Mouse (Mus musculus) heart, embryonic 11.5 days (tissue): ENCODE measurements at regions not wholly inside any gene's neighbourhood (a gene's known extent, or its start where the extent isn't known, plus 50 kb on each side); places are given as distances from the start of the nearest gene placed in this dataset.

Source experiments
- ATAC-seq: fragments of 200-750 bp; cut with Nextera tagmentation; replicated peaks from 2 replicates; pipeline ENCODE4 v1.8.0; 2017; ENCODE audit warnings: moderate library complexity; ENCODE audit not compliant: insufficient number of reproducible peaks, low FRiP score, low TSS enrichment
- H3K27ac ChIP-seq: fragments of 300-500 bp; sonication (generic); 2 replicates; pipeline ENCODE4 v1.5.1; 2014; ENCODE audit warnings: mild to moderate bottlenecking, low read depth, low read length
- H3K27me3 ChIP-seq: fragments of 300-500 bp; sonication (generic); 2 replicates; pipeline ENCODE4 v1.6.1; 2014; ENCODE audit warnings: mild to moderate bottlenecking, low read length, mixed read lengths; ENCODE audit not compliant: control insufficient read depth, insufficient read depth
- H3K36me3 ChIP-seq: fragments of 300-500 bp; sonication (generic); 2 replicates; pipeline ENCODE4 v1.6.1; 2014; ENCODE audit warnings: mild to moderate bottlenecking, low read length, moderate library complexity, mixed read lengths; ENCODE audit not compliant: control insufficient read depth, insufficient read depth
- H3K4me1 ChIP-seq: fragments of 300-500 bp; sonication (generic); 2 replicates; pipeline ENCODE4 v1.6.1; 2014; ENCODE audit warnings: low read length; ENCODE audit not compliant: control insufficient read depth, insufficient read depth
- H3K4me2 ChIP-seq: fragments of 300-500 bp; sonication (generic); 2 replicates; pipeline ENCODE4 v1.6.1; 2014; ENCODE audit warnings: mild to moderate bottlenecking, moderate library complexity
- H3K4me3 ChIP-seq: fragments of 300-500 bp; sonication (generic); 2 replicates; pipeline ENCODE4 v1.5.1; 2014; ENCODE audit warnings: low read depth, low read length
- H3K9ac ChIP-seq: fragments of 300-500 bp; sonication (generic); 2 replicates; pipeline ENCODE4 v1.6.1; 2014; ENCODE audit warnings: mild to moderate bottlenecking, low read depth, low read length, moderate library complexity
- H3K9me3 ChIP-seq: fragments of 300-500 bp; sonication (generic); replicated peaks from 2 replicates; pipeline ENCODE4 v1.6.1; 2016; ENCODE audit warnings: low read length; ENCODE audit not compliant: control insufficient read depth
- WGBS: fragments of 180-500 bp; shearing (Covaris S2); extraction: QIAGEN DNeasy Blood & Tissue Kit; methylation state at CpG from one replicate; pipeline ENCODE4 v1.1.7; 2014; ENCODE audit not compliant: insufficient replicate concordance; 5-methylcytosine and 5-hydroxymethylcytosine counted together

DNA sequence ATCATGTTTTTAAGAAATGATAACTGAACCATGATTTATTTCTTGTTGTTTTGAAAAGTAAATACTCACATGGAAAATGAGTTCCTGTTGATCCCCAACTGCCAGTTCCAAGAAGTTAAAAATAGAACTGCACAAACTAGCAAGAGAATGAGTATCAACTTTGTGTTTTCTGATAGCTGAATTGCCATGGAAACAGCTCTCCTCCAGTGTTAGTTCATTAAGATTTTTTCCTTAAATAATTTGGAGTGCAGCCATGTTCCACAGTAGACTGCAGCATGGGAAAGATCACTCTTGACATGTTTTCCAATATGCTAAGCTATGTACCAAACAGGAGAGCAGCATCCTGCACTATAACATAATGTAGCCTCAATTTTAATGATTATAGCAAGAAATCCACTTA is 208.0 kb upstream of the Tars start:
- Histone ChIP-seq H3K4me3 (no peak overlapping the region), H3K36me3 (no peaks in the 10 kb centered on the region), H3K27ac (no peak overlapping the region), H3K27me3 (no peaks in the 10 kb centered on the region), H3K9me3 (no peaks in the 10 kb centered on the region), H3K9ac (no peak overlapping the region), H3K4me2 (no peak overlapping the region), H3K4me1 (no peaks in the 10 kb centered on the region)
- no peak for ATAC-seq

DNA sequence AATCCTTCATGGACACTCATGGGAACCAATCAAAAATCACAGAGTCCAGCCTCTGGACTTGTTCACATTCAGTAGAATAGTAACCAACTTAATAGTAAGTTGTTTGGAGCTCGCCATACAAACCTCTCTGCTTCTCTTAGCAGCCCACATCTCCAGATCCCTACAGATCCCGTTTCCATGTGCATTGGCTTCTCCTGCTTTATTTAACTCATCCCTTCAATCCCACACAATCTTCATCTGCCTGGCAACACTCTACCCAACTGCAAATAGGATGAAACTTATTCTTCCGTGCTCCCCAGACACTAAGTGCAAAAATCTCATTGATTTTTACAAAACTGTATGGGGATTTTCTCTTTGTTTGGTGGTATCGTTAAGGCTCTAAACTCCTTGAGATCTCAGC is 206.2 kb upstream of the Tars start:
- no peak overlapping the region for H3K9ac ChIP-seq
- H3K27ac ChIP-seq: no peak overlapping the region
- no peaks in the 10 kb centered on the region for H3K27me3 ChIP-seq
- no peaks in the 10 kb centered on the region for H3K9me3 ChIP-seq
- H3K4me3 ChIP-seq: no peak overlapping the region
- no peaks in the 10 kb centered on the region for H3K4me1 ChIP-seq
- H3K36me3 ChIP-seq: no peaks in the 10 kb centered on the region
- no peak for ATAC-seq
- WGBS: 79% methylated on average over 4 of the region's 4 CpGs
- H3K4me2 ChIP-seq: no peak overlapping the region

- no peak overlapping the region for H3K9ac ChIP-seq
- H3K4me3 ChIP-seq: no peak overlapping the region
- no peaks in the 10 kb centered on the region for H3K9me3 ChIP-seq
- no peaks in the 10 kb centered on the region for H3K36me3 ChIP-seq
- H3K27me3 ChIP-seq: no peaks in the 10 kb centered on the region
- no peak overlapping the region for H3K27ac ChIP-seq
- no peak overlapping the region for H3K4me2 ChIP-seq
- WGBS: 83% methylated on average over 6 of the region's 6 CpGs
- H3K4me1 ChIP-seq: no peaks in the 10 kb centered on the region
- ATAC-seq: no peak
These were observed 197.6 kb upstream of the Tars start for GRCm38 (mm10) chr15:11597021-11597420.

DNA sequence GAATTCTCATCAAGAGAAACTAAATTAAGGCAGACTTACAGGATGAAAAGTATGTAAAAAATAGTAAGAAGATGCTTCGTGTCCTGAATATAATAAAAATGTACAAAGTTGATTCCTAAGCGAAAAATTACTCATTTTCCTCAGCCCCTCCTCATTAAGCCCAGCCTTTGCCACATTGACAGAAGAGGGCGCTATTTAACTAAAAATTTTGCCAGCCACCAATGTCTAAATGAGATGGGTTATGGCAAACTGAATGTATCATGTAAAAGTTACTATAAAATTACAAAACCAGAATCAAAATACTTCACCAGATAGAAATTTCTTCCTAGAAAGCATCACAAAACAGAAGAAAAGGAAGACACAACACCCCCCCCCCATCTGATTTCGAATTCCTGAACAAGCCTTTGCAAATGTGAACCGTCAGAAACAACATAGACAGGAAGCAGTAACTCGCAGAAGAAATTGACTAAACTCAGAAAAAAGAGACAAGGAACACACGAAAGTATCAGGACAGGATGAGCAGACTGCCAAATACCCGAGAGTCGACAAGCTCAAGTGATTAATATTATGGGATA is 191.2 kb upstream of the Tars start:
- Histone ChIP-seq H3K4me3 (no peak overlapping the region), H3K4me2 (no peak overlapping the region), H3K9me3 (no peaks in the 10 kb centered on the region), H3K36me3 (no peaks in the 10 kb centered on the region), H3K27ac (no peak overlapping the region), H3K9ac (no peak overlapping the region), H3K27me3 (no peaks in the 10 kb centered on the region), H3K4me1 (no peaks in the 10 kb centered on the region)
- no peak for ATAC-seq
- WGBS: 37% methylated on average over 9 of the region's 9 CpGs

- Histone ChIP-seq H3K9me3 (no peaks in the 10 kb centered on the region), H3K27me3 (no peaks in the 10 kb centered on the region), H3K4me1 (no peaks in the 10 kb centered on the region), H3K27ac (no peak overlapping the region), H3K9ac (no peak overlapping the region), H3K4me3 (no peak overlapping the region), H3K36me3 (no peaks in the 10 kb centered on the region), H3K4me2 (no peak overlapping the region)
- WGBS: 40% methylated on average over 7 of the region's 7 CpGs
- ATAC-seq: no peak
These were observed 190.3 kb upstream of the Tars start for GRCm38 (mm10) chr15:11589795-11590194.

- H3K36me3 ChIP-seq: no peaks in the 10 kb centered on the region
- no peak for ATAC-seq
- H3K27me3 ChIP-seq: no peaks in the 10 kb centered on the region
- no peak overlapping the region for H3K27ac ChIP-seq
- no peaks in the 10 kb centered on the region for H3K4me1 ChIP-seq
- no peak overlapping the region for H3K9ac ChIP-seq
- 84% methylated on average over 2 of the region's 2 CpGs for WGBS
- no peak overlapping the region for H3K4me2 ChIP-seq
- H3K9me3 ChIP-seq: no peaks in the 10 kb centered on the region
- H3K4me3 ChIP-seq: no peak overlapping the region
These were observed 186.9 kb upstream of the Tars start for GRCm38 (mm10) chr15:11586384-11586783.

DNA sequence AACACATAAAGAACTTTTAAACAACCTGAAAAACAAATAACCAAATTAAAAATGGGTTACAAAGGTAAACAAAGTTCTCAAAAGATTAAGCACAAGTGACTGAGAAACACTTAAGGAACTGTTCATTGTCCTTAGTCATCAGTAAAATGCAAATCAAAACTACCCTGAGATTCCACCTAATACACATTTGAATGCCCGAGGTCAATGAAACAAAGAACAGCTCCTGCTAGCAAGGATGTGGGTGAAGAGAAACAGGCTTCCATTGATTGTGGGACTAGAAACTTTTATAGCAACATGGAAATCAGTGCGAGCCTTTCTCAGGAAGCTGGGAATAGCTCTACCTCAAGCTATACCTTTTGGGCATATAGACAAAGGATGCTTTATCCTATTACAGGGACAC is 184.7 kb upstream of the Tars start:
- Histone ChIP-seq H3K4me2 (no peak overlapping the region), H3K4me1 (no peaks in the 10 kb centered on the region), H3K27me3 (no peaks in the 10 kb centered on the region), H3K9ac (no peak overlapping the region), H3K36me3 (no peaks in the 10 kb centered on the region), H3K27ac (no peak overlapping the region), H3K9me3 (no peaks in the 10 kb centered on the region), H3K4me3 (no peak overlapping the region)
- ATAC-seq: no peak
- WGBS: 65% methylated on average over 2 of the region's 2 CpGs

GRCm38 (mm10) chr15:11578331-11578730 is 178.9 kb upstream of the Tars start:
- Histone ChIP-seq H3K4me2 (no peak overlapping the region), H3K36me3 (no peaks in the 10 kb centered on the region), H3K9ac (no peak overlapping the region), H3K27me3 (no peaks in the 10 kb centered on the region), H3K9me3 (no peaks in the 10 kb centered on the region), H3K4me1 (0 out of 2 replicates have a peak, but pooled peaks cover 3% of the 10 kb centered on the region), H3K27ac (no peak overlapping the region), H3K4me3 (no peak overlapping the region)
- WGBS: 60% methylated on average over 1 of the region's 1 CpGs
- ATAC-seq: no peak

DNA sequence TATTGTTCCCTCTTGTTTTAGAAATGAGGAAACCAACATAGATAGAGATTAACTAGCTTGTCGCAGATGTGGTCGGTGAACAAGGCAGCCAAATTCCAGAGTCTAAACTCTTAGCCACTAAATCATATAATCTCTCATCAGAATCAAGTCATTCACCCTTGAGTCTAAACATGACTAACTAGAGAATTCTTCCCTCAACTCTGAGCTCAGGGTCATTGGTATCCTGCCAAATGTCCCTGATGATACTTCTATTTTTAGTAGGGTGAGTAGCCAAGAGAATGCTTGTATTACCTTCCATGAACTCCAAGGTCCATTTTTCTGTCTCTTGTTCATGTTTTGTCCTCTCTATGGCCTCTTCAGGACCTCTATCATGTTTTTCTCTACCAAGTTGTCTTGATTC is 174.9 kb upstream of the Tars start:
- Histone ChIP-seq H3K36me3 (no peaks in the 10 kb centered on the region), H3K4me2 (no peak overlapping the region), H3K27me3 (no peaks in the 10 kb centered on the region), H3K4me1 (0 out of 2 replicates have a peak, but pooled peaks cover 3% of the 10 kb centered on the region), H3K9ac (no peak overlapping the region), H3K4me3 (no peak overlapping the region), H3K27ac (no peak overlapping the region), H3K9me3 (no peaks in the 10 kb centered on the region)
- 83% methylated on average over 2 of the region's 2 CpGs for WGBS
- ATAC-seq: no peak
